Mouse (Mus musculus) kidney, postnatal 4 days (tissue): ENCODE measurements around the gene Vmn1r31.

ENCODE experiments used
- DNase-seq, 2 experiments: peaks; one replicate each; pipeline ENCODE4 v3.0.0; 2021; ENCODE audit warnings: mixed read lengths in 2 of 2

Gene Vmn1r31

DNA sequence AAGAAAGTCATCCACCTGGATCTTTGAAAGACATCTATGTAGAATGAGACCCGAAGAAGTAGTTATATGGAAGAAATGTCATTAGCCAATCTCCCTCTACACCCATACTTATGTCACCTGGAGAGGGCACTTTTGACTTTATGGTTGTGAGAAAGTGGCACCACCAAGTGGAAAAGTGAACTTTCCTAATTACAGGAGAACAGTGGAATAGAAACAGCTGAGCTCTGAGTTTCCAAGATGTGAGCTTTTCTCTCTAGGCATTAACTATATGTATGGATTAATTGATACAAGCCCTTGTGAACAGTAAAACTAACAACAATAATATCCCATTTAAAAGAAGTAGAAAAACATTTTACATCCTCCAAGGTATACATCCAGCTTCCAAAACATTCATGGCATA lies at the start of gene Vmn1r31:
TSS of gene Vmn1r31 (minus strand) at position 101 of the 400 bp plus-strand sequence.
- DNase-seq, result no peak

DNA sequence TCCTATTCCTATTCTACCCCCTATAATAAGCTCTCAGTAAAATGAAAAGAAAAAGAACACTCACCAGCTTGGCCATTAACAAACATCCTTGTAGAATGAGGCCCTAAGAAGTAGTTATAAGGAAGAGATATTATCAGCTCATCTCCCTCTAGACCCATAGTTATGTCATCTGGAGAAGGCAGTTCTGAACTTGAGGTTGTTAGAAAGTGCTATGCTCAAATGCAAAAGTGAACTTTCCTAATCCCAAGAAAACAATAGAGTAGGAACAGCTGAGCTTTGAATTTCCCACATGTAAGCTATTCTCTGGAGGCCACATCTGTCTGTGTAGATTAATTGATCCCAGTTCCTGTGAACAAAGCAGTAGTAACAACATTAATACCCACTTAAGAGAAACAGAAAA lies 31.8 kb downstream of the Vmn1r31 start, which contains the start of gene Vmn1r30:
TSS of gene Vmn1r30 (minus strand) at position 101 of the 400 bp plus-strand sequence.
- no peak for DNase-seq
